Mouse (Mus musculus): ENCODE results near the gene Pla2g2c. TPM values are rescaled to one million over a fixed set of nuclear protein-coding genes. Genes with fewer than 3 reads are reported as not detected.

Gene Pla2g2c
- polyA plus RNA-seq, 1 experiment, result 0.33 TPM

- TF ChIP-seq POLR2A (IDR thresholded peaks at IDR 0.05; ENCODE audit: borderline replicate concordance, insufficient read depth, low read length), result no peak
- no peak for TF ChIP-seq CTCF (IDR thresholded peaks at IDR 0.05; ENCODE audit: borderline replicate concordance, insufficient read depth, low read depth, low read length)
- DNase-seq, result no peak
- H3K27me3 ChIP-seq (ENCODE audit: control insufficient read depth, insufficient read depth, low read length), result no peaks in the 10 kb centered on the region
- H3K27ac ChIP-seq (ENCODE audit: insufficient read depth, low read length), result no peak overlapping the region
- 47% methylated on average over 15 of the region's 15 CpGs for WGBS
- no peak overlapping the region for H3K4me3 ChIP-seq (replicated peaks; ENCODE audit: insufficient read depth, low read depth, low read length)
- peaks cover 14% of the 10 kb centered on the region for H3K4me1 ChIP-seq (ENCODE audit: control insufficient read depth, insufficient read depth, low read length)
These were observed 905 bp upstream of the Pla2g2c start for GRCm38 (mm10) chr4:138723493-138724281.

GRCm38 (mm10) chr4:138725127-138725461 is 502 bp downstream of the Pla2g2c start:
- Histone ChIP-seq H3K27ac (ENCODE audit: insufficient read depth, low read length) (no peak overlapping the region), H3K4me1 (ENCODE audit: control insufficient read depth, insufficient read depth, low read length) (peaks cover 19% of the 10 kb centered on the region), H3K4me3 (replicated peaks; ENCODE audit: insufficient read depth, low read depth, low read length) (peak overlapping the region; percentile 11), H3K27me3 (ENCODE audit: control insufficient read depth, insufficient read depth, low read length) (no peaks in the 10 kb centered on the region)
- peak; percentile 41 to 48 for DNase-seq
- TF ChIP-seq CTCF (IDR thresholded peaks at IDR 0.05; ENCODE audit: borderline replicate concordance, insufficient read depth, low read depth, low read length) (no peak), POLR2A (IDR thresholded peaks at IDR 0.05; ENCODE audit: borderline replicate concordance, insufficient read depth, low read length) (no peak)
- 23% methylated on average over 13 of the region's 13 CpGs for WGBS

- Histone ChIP-seq H3K27ac (ENCODE audit: insufficient read depth, low read length) (no peak overlapping the region), H3K4me1 (ENCODE audit: control insufficient read depth, insufficient read depth, low read length) (peaks cover 19% of the 10 kb centered on the region), H3K27me3 (ENCODE audit: control insufficient read depth, insufficient read depth, low read length) (no peaks in the 10 kb centered on the region), H3K4me3 (replicated peaks; ENCODE audit: insufficient read depth, low read depth, low read length) (no peak overlapping the region)
- whole genome bisulfite sequencing, result 69% methylated on average over 5 of the region's 5 CpGs
- DNase-seq, result no peak
- TF ChIP-seq POLR2A (IDR thresholded peaks at IDR 0.05; ENCODE audit: borderline replicate concordance, insufficient read depth, low read length) (no peak), CTCF (IDR thresholded peaks at IDR 0.05; ENCODE audit: borderline replicate concordance, insufficient read depth, low read depth, low read length) (no peak)
These were observed 1.2 kb downstream of the Pla2g2c start for GRCm38 (mm10) chr4:138725751-138726150.

- Histone ChIP-seq H3K27me3 (ENCODE audit: control insufficient read depth, insufficient read depth, low read length) (no peaks in the 10 kb centered on the region), H3K4me1 (ENCODE audit: control insufficient read depth, insufficient read depth, low read length) (peaks cover 15% of the 10 kb centered on the region), H3K4me3 (replicated peaks; ENCODE audit: insufficient read depth, low read depth, low read length) (no peak overlapping the region), H3K27ac (ENCODE audit: insufficient read depth, low read length) (no peak overlapping the region)
- TF ChIP-seq CTCF (IDR thresholded peaks at IDR 0.05; ENCODE audit: borderline replicate concordance, insufficient read depth, low read depth, low read length), result no peak
- TF ChIP-seq POLR2A (IDR thresholded peaks at IDR 0.05; ENCODE audit: borderline replicate concordance, insufficient read depth, low read length), result no peak
- no peak for DNase-seq
- 53% methylated on average over 9 of the region's 9 CpGs for WGBS
These were observed 4.6 kb downstream of the Pla2g2c start for GRCm38 (mm10) chr4:138729018-138729703.

GRCm38 (mm10) chr4:138734105-138734504 is 9.5 kb downstream of the Pla2g2c start:
- Histone ChIP-seq H3K4me3 (replicated peaks; ENCODE audit: insufficient read depth, low read depth, low read length) (no peak overlapping the region), H3K27me3 (ENCODE audit: control insufficient read depth, insufficient read depth, low read length) (no peaks in the 10 kb centered on the region), H3K27ac (ENCODE audit: insufficient read depth, low read length) (no peak overlapping the region), H3K4me1 (ENCODE audit: control insufficient read depth, insufficient read depth, low read length) (peaks cover 7% of the 10 kb centered on the region; the same call in 1 of the 2 replicates)
- TF ChIP-seq POLR2A (IDR thresholded peaks at IDR 0.05; ENCODE audit: borderline replicate concordance, insufficient read depth, low read length) (no peak), CTCF (IDR thresholded peaks at IDR 0.05; ENCODE audit: borderline replicate concordance, insufficient read depth, low read depth, low read length) (no peak)
- 92% methylated on average over 7 of the region's 7 CpGs for WGBS
- no peak for DNase-seq

- no peak overlapping the region for H3K27ac ChIP-seq (ENCODE audit: insufficient read depth, low read length)
These were observed 10.3 kb downstream of the Pla2g2c start for GRCm38 (mm10) chr4:138734863-138735262.

GRCm38 (mm10) chr4:138737031-138737430 is 12.4 kb downstream of the Pla2g2c start, which contains the start of gene Ubxn10:
Gene Ubxn10, minus strand, starts transcription at chr4:138737167.
- 75% methylated on average over 7 of the region's 7 CpGs for WGBS
- no peaks in the 10 kb centered on the region for H3K27me3 ChIP-seq (ENCODE audit: control insufficient read depth, insufficient read depth, low read length)
- no peak within 1 kb of the TSS for H3K27ac ChIP-seq (ENCODE audit: insufficient read depth, low read length)
- no peak within 1 kb of the TSS for H3K4me3 ChIP-seq (replicated peaks; ENCODE audit: insufficient read depth, low read depth, low read length)
- no peak for DNase-seq
- TF ChIP-seq CTCF (IDR thresholded peaks at IDR 0.05; ENCODE audit: borderline replicate concordance, insufficient read depth, low read depth, low read length), result no peak
- no peak for TF ChIP-seq POLR2A (IDR thresholded peaks at IDR 0.05; ENCODE audit: borderline replicate concordance, insufficient read depth, low read length)
- peaks cover 10% of the 10 kb centered on the region for H3K4me1 ChIP-seq (ENCODE audit: control insufficient read depth, insufficient read depth, low read length)

More at GRCm38 (mm10) chr4:138734863-138735262, 10.3 kb downstream of the Pla2g2c start:
- H3K4me3 ChIP-seq (replicated peaks; ENCODE audit: insufficient read depth, low read depth, low read length), result no peak overlapping the region
- H3K27me3 ChIP-seq (ENCODE audit: control insufficient read depth, insufficient read depth, low read length), result no peaks in the 10 kb centered on the region
- H3K4me1 ChIP-seq (ENCODE audit: control insufficient read depth, insufficient read depth, low read length), result peaks cover 10% of the 10 kb centered on the region
- 84% methylated on average over 4 of the region's 4 CpGs for WGBS
- TF ChIP-seq POLR2A (IDR thresholded peaks at IDR 0.05; ENCODE audit: borderline replicate concordance, insufficient read depth, low read length), result no peak
- TF ChIP-seq CTCF (IDR thresholded peaks at IDR 0.05; ENCODE audit: borderline replicate concordance, insufficient read depth, low read depth, low read length), result no peak
- DNase-seq, result no peak

All from cerebellum, adult 2 months (tissue).